Mouse (Mus musculus): ENCODE measurements around the gene Gclc.

- TF ChIP-seq CTCF (IDR thresholded peaks at IDR 0.05; ENCODE audit: control insufficient read depth, insufficient read depth, insufficient replicate concordance, low read depth, low read length) (no peak), POLR2A (IDR thresholded peaks at IDR 0.05; ENCODE audit: control insufficient read depth, low read depth, low read length) (no peak)
These were observed 65.0 kb downstream of the Gclc start for GRCm38 (mm10) chr9:77819318-77819717.

All from testis, adult 2 months (tissue).